Mouse (Mus musculus) cerebellum, adult 11-12 months (tissue): ENCODE data around the gene Gm43518.

Experiments used
- DNase-seq: peaks from one replicate; pipeline ENCODE4 v3.0.0; 2022

Gene Gm43518

DNA sequence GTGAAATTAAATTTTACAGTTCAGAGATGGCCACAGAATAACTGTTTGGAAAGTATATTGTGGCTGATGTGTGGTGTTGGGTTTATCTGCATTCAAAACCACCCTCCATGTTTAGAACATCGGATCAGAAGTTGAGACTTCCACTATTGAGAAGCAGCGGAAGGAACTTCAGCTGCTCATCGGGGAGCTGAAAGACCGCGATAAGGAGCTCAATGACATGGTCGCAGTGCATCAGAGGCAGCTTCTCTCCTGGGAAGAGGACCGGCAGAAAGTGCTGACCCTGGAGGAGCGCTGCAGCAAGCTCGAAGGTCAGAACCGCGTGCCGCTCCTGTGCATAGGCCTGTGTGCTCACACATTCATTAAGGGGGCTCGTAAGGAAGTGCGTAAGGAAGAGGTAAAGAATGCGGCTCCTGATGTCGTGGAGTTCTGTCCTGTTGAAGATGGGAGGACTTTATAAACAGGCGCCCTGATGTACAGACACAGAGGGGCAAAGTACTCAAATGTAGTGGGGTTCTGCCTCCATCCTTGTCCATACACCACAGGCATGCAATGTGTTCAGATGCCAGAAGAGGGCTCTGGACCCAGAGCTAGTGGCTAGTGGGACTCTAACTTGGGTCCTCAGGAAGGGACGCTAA lies 6.9 kb downstream of the Gm43518 start:
- DNase-seq: no peak

DNA sequence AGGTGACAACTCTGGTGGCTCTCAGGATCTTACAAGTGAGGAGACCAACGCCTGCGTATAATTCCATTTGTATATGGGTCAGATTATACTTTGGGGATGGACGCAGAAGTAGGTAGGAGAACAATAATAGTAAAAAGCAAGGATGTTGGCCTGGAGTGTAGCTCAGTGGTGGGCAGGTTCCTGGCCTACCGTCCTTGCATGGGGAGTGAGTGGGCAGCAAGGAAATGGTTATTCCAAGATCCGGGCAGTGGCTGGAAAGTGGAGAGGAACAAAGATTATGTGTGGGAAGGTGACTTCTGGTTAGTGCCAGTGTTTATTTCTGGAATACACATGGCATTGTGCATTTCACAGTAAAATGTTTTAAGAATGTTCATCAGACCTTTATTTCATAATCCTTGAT lies 8.7 kb downstream of the Gm43518 start:
- no peak for DNase-seq

DNA sequence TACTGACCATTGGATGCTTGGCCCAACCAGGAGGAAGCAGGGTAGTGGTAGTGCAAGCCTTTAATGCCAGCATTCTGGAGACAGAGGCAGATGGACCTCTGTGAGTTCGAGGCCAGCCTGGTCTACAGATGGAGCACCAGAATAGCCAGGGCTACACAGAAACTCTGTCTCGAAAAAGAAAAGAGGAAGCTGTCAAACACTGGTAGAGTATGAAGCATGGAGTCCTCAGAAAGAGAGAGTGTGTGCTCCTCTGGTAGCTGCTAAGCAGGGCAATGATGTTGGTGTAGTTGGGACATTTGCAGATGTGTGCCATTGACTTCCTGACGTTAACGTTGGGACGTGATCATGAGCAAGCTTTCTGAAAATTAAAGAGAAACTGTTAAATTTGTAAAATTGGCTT lies 11.3 kb downstream of the Gm43518 start:
- DNase-seq: no peak

DNA sequence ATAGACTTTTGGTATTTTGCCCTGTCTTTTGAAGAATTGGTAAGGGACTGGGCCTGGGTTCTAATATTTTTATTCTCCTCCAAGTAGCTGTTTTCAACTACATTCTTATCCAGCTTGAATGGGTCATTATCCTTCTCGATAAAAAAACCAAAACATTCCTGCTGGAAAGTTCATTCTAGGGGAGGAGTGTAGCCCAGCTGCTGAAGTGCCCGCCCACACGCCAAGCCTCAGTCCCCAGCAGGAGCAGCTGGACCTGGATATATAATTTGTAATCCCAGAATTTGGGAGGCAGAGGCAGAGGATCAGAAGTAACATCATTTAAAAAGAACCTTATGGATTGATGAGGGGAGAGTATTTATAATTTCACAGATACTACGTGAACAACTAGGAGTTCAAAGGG lies 19.3 kb downstream of the Gm43518 start:
- no peak for DNase-seq

- DNase-seq: no peak
Observed at GRCm38 (mm10) chr5:123947041-123947761, 20.0 kb downstream of the Gm43518 start.

DNA sequence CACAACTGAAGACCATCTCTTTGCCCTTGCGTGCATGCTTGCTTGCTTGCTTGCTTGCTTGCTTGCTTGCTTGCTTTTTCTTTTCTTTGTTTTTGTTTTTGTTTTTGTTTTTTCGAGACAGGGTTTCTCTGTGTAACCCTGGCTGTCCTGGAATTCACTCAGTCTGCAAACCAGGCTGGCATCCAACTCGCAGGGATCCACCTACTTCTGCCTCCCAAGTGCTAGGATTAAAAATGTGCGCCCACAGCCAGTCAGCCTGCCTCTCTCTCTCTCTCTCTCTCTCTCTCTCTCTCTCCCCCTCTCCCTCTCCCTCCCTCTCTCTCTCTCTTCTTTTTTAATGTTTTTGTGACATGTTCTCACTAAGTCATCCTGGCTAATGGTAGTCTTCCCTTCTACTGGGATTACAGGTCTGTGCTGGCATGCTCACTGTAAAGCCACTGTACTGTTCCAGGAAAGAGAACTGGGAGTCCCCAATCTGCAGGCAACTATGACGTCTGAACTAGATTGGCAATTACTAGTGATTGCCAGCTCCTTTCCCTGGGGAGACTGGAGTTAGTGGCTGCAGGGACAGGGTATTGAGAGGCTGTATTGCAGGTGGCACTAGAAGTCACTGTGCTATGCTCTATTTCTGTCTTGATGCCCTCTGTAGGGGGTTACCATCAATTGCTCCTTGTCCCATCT lies 25.3 kb downstream of the Gm43518 start:
- no peak for DNase-seq

- DNase-seq: no peak
Observed at GRCm38 (mm10) chr5:123957213-123957612, 30.0 kb downstream of the Gm43518 start.

- DNase-seq: no peak
Observed at GRCm38 (mm10) chr5:123959018-123959417, 31.8 kb downstream of the Gm43518 start.

GRCm38 (mm10) chr5:123960129-123960528 lies 32.9 kb downstream of the Gm43518 start:
- DNase-seq: no peak

- no peak for DNase-seq
Observed at GRCm38 (mm10) chr5:123961046-123961445, 33.8 kb downstream of the Gm43518 start.

DNA sequence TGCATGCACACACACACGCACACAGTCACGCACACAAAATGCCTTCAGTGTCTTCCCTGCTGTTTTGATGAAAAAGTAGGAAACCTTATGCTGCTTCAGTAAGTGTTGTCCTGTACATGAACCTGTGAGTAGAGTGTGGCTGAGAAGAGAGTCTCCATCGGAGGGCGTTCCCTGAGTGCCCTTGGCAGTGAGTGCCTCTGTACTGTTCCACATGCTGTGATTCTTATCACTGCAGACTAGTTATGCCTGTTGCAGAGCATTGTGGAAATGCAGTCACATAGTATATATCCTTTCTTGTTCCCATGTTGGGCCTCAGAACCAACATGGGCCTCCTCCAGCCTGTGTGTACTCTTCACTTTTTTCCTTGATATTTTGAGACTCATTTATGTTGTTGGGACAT lies 37.0 kb downstream of the Gm43518 start:
- DNase-seq: no peak

GRCm38 (mm10) chr5:123966759-123967158 lies 39.5 kb downstream of the Gm43518 start:
- no peak for DNase-seq

- DNase-seq: no peak
Observed at GRCm38 (mm10) chr5:123968468-123968867, 41.2 kb downstream of the Gm43518 start.

DNA sequence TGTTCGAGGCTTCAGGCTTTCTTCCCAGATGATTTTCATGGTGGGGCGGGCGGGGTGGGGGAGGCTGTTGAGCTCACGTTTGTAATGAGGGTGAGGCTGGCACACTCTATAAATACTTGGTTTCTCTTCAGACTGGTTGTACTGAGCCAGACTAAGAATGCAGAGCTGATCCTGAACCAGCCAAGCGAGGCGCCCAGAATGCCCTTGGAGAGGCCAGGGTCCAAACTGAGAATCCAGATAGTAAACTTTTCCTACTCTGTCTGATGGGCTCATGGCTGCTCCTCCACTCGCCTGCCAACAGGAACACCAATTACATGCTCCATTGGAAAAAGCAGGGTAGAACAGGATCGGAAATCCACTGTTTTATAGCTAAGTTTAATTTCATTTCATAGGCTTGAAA lies 42.0 kb downstream of the Gm43518 start:
- no peak for DNase-seq

DNA sequence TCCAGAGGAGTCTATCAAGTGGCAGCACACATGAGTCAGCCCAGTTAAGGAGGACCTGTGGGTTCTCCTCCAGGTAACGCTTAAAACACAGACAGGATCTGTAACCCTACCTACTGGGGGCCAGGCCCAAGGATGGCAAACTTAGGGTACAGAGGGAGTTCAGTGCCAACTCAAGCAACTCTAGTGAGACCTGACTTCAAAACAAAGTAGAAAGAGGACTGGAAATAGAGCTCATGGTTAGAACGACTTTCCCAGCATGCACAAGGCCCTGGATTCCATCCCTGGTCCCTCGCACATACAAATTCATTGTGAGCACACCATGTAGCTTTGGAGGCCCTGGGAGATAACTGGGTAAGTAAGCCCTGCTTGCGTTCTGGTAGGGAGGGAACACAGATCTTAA lies 43.4 kb downstream of the Gm43518 start:
- no peak for DNase-seq

- no peak for DNase-seq
Observed at GRCm38 (mm10) chr5:123972453-123972852, 45.2 kb downstream of the Gm43518 start.

GRCm38 (mm10) chr5:123973299-123974178 lies 46.3 kb downstream of the Gm43518 start, which contains the start of gene Hip1r:
TSS of gene Hip1r (plus strand) at chr5:123973628.
- DNase-seq: peak; percentile 79

DNA sequence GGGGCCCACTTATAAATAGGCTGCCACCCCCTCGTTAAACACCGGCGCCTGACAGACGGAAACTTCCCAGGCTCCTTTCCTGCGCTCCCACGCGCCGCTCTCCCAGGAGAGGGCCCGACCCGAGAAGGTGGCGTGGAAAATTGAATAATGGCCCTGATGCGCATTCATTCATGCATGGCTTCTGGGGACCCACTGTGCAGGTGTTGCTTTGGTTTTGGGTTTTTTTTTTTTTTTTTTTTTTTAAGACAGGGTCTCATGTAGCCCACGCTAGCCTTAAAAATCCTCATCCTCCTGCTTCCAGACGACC lies 46.9 kb downstream of the Gm43518 start:
- DNase-seq: no peak

DNA sequence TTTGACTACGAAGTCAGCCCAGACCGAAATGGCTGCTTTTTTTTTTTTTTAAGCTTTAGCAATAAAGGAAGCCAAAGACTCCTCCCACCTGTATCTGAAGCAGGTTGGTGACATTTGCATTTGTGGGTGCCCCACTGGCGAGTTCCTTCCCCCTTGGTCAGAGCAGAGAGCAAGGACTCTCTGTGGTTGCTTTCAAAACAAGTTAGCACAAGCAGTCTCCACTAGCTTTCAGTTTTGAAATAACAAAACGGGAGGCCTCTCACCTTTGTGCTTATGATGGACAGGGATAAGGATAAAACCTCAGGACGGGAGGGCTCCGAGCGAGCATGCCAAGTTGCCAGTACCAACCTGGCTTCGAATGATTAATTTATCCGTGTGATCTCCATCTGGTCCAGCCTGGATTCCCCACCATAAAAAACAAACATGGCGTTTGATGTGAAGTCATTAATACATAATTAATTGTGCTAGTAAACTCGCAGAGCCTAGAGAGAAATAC lies 47.4 kb downstream of the Gm43518 start:
- peak; percentile 31 for DNase-seq

DNA sequence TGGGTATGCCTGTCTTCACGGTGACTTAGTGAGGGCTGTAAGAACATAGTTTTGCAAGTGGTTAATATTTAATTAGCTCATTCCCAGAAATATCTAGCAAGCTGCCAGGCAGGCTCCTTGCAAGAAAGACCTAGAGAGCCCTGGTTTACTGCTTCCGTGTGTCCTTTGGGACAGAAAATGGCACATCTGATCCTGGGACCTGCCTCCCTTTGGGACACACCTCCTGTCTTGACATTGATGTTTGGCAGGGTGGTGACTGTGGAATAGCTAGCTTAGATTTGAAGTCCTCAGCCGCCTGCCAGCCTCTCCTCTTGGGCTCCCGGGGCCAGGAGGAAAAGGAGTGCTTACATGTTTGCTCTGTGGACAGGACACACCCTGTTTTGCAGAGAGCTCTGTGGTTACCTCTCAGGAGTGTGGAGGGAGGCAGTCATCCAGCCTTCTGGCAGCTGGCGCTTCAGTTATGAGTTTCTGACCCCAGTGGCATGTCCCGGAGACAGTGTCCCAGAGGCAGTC lies 48.5 kb downstream of the Gm43518 start:
- DNase-seq: no peak

DNA sequence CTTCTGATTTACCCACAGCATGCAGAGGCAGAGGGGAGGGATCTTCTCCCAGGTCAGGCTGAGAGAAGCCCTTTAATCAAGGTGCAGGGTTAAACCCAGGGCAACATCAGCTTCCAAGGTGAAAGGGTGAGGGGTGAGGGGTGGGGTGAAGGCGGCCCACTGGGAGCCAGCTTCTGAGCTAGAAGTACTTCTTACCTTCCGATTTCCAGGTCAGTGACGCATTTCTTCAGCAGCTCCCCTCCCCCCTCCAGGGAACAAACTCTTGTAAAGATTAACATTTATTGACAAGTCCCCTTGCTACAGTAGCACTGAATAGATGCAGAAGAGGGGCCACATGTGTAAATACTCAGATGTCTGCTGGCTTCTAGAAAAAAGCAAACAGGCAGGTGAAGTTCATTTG lies 50.0 kb downstream of the Gm43518 start:
- no peak for DNase-seq

- DNase-seq: no peak
Observed at GRCm38 (mm10) chr5:123978131-123978530, 50.9 kb downstream of the Gm43518 start.
